Mouse (Mus musculus) left cerebral cortex, adult 8-10 months (tissue): Measurements from ENCODE around the gene Cdc123. TPM values are rescaled to one million over a fixed set of nuclear protein-coding genes. Genes with fewer than 3 reads are reported as not detected.

ENCODE experiments used
- total RNA-seq, 4 experiments: library from RNA; stranded (reverse); gene quantifications; 2 replicates each; pipeline ENCODE4 v1.2.4; 2022

Cdc123 gene
- total RNA-seq, 4 experiments from 2014 or later, result 124 to 161 (median 146) TPM

Other genes with a start within 250 kb of the Cdc123 start
- gene Camk1d, start 130.6 kb downstream of the Cdc123 start, total RNA-seq, result 100 to 1,000 TPM; 110 to 134 (median 127) TPM
- 10 to 100 TPM; 17.8 to 21.9 (median 19.9) TPM for gene Nudt5, start 145 bp downstream of the Cdc123 start, total RNA-seq
- 1 to 10 TPM in 2 of 4 experiments, under 1 TPM in 2; 0.56 to 2.1 (median 1.1) TPM for gene Gm13199, start 17.8 kb upstream of the Cdc123 start, total RNA-seq
- gene Sec61a2, start 50.3 kb upstream of the Cdc123 start, total RNA-seq, result 10 to 100 TPM; 78.9 to 85.8 (median 83.9) TPM
- gene Dhtkd1, start 97.6 kb upstream of the Cdc123 start, total RNA-seq, result 10 to 100 TPM in 3 of 4 experiments, 1 to 10 TPM in 1; 8.4 to 14.5 (median 11.0) TPM
- gene Upf2, start 106.3 kb upstream of the Cdc123 start, total RNA-seq, result 10 to 100 TPM; 38.0 to 46.0 (median 38.7) TPM